Mouse (Mus musculus): ENCODE results near the gene Gatm. TPM values are rescaled to one million over a fixed set of nuclear protein-coding genes. Genes with fewer than 3 reads are reported as not detected.

The Gatm gene
- polyA plus RNA-seq, 1 experiment from 2014 or later: 40.2 TPM

- Histone ChIP-seq H3K27ac (no peak overlapping the region), H3K4me2 (no peak overlapping the region), H3K9ac (no peak overlapping the region), H3K9me3 (no peaks in the 10 kb centered on the region), H3K36me3 (no peaks in the 10 kb centered on the region), H3K27me3 (no peaks in the 10 kb centered on the region), H3K4me1 (no peaks in the 10 kb centered on the region), H3K4me3 (no peak overlapping the region)
- WGBS: 71% methylated on average over 11 of the region's 11 CpGs
- no peak for ATAC-seq (ENCODE audit: insufficient number of reproducible peaks, low FRiP score, low TSS enrichment, low read depth)
These were observed 35.6 kb downstream of the Gatm start for GRCm38 (mm10) chr2:122575470-122575869.

DNA sequence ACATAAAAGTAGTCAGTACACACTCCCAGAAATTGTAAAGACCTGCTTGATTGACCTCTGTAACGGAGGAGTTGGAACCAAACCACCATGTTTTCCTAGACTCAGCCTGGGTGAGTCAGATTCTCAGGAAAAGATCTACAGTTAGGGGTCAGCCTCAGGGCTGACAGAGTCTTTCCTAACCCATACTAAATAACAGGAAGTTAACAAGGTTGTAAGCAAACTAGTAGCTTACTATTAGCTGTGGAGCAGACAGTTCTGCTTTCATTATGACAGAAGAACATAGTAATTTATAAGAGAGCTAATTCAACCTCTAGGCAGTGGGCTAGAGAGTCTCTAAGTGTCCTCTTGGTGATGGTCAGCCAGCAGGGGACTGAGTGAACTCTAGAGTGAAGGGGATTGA is 38.7 kb downstream of the Gatm start:
- no peaks in the 10 kb centered on the region for H3K36me3 ChIP-seq
- no peak overlapping the region for H3K4me2 ChIP-seq
- no peaks in the 10 kb centered on the region for H3K9me3 ChIP-seq
- H3K27me3 ChIP-seq: no peaks in the 10 kb centered on the region
- no peak for ATAC-seq (ENCODE audit: insufficient number of reproducible peaks, low FRiP score, low TSS enrichment, low read depth)
- H3K4me1 ChIP-seq: no peaks in the 10 kb centered on the region
- WGBS: 59% methylated on average over 1 of the region's 1 CpGs
- no peak overlapping the region for H3K9ac ChIP-seq
- H3K4me3 ChIP-seq: no peak overlapping the region
- H3K27ac ChIP-seq: no peak overlapping the region

DNA sequence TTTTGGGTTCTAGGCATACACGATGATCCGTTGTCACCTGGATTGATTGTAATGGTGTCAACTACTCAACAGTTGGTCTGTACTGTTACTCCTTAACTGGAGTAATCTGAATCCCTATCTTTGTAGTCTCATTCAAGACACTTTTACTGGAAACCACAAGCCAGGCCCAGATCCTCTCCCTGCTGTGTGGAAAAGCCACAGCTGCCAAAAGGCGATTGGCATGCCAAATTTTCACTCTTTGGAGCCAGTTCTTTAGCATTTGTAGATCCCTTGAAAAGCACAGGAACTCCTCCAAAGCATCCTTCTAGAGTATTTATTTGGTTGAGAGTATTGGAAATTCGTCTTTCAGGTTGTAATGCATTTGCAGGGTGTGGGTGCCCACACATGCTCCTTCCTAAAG is 39.8 kb downstream of the Gatm start:
- H3K4me2 ChIP-seq: no peak overlapping the region
- H3K27ac ChIP-seq: no peak overlapping the region
- no peaks in the 10 kb centered on the region for H3K9me3 ChIP-seq
- no peaks in the 10 kb centered on the region for H3K36me3 ChIP-seq
- WGBS: 71% methylated on average over 4 of the region's 4 CpGs
- no peak for ATAC-seq (ENCODE audit: insufficient number of reproducible peaks, low FRiP score, low TSS enrichment, low read depth)
- H3K9ac ChIP-seq: no peak overlapping the region
- no peaks in the 10 kb centered on the region for H3K27me3 ChIP-seq
- H3K4me1 ChIP-seq: no peaks in the 10 kb centered on the region
- H3K4me3 ChIP-seq: no peak overlapping the region

DNA sequence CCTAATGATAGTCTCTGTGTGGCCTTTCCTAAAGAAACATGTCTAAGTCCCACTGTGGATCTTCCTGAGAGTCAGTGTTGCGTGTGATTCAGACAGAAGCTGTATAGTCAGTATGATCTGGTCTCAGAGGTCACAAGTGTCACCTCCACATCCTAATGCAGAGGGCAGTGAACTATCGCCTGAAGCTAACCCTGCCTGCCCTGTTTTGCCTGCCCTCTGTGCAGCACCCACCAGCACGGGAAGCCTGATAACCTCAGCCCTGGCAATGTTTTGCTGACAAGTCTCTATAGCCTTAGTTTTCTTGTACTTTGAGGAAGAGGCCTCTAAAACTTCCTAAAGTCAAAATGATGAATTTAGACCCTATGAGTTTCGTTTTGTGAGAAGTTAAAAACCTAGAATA is 40.7 kb downstream of the Gatm start:
- no peak overlapping the region for H3K27ac ChIP-seq
- no peaks in the 10 kb centered on the region for H3K36me3 ChIP-seq
- H3K9ac ChIP-seq: no peak overlapping the region
- no peak overlapping the region for H3K4me3 ChIP-seq
- no peaks in the 10 kb centered on the region for H3K27me3 ChIP-seq
- H3K4me2 ChIP-seq: no peak overlapping the region
- ATAC-seq (ENCODE audit: insufficient number of reproducible peaks, low FRiP score, low TSS enrichment, low read depth): no peak
- H3K4me1 ChIP-seq: no peaks in the 10 kb centered on the region
- no peaks in the 10 kb centered on the region for H3K9me3 ChIP-seq
- WGBS: 66% methylated on average over 4 of the region's 4 CpGs

GRCm38 (mm10) chr2:122569439-122569838 is 41.7 kb downstream of the Gatm start:
- H3K27ac ChIP-seq: no peak overlapping the region
- no peaks in the 10 kb centered on the region for H3K27me3 ChIP-seq
- ATAC-seq (ENCODE audit: insufficient number of reproducible peaks, low FRiP score, low TSS enrichment, low read depth): no peak
- H3K4me1 ChIP-seq: no peaks in the 10 kb centered on the region
- no peak overlapping the region for H3K4me3 ChIP-seq
- H3K4me2 ChIP-seq: no peak overlapping the region
- H3K36me3 ChIP-seq: no peaks in the 10 kb centered on the region
- WGBS: 5% methylated on average over 3 of the region's 3 CpGs
- no peaks in the 10 kb centered on the region for H3K9me3 ChIP-seq
- H3K9ac ChIP-seq: no peak overlapping the region

GRCm38 (mm10) chr2:122562251-122562650 is 48.9 kb downstream of the Gatm start:
- no peaks in the 10 kb centered on the region for H3K27me3 ChIP-seq
- no peaks in the 10 kb centered on the region for H3K4me1 ChIP-seq
- no peak overlapping the region for H3K9ac ChIP-seq
- no peaks in the 10 kb centered on the region for H3K9me3 ChIP-seq
- H3K4me3 ChIP-seq: no peak overlapping the region
- H3K36me3 ChIP-seq: no peaks in the 10 kb centered on the region
- ATAC-seq (ENCODE audit: insufficient number of reproducible peaks, low FRiP score, low TSS enrichment, low read depth): no peak
- 92% methylated on average over 1 of the region's 1 CpGs for WGBS
- no peak overlapping the region for H3K27ac ChIP-seq
- H3K4me2 ChIP-seq: no peak overlapping the region

DNA sequence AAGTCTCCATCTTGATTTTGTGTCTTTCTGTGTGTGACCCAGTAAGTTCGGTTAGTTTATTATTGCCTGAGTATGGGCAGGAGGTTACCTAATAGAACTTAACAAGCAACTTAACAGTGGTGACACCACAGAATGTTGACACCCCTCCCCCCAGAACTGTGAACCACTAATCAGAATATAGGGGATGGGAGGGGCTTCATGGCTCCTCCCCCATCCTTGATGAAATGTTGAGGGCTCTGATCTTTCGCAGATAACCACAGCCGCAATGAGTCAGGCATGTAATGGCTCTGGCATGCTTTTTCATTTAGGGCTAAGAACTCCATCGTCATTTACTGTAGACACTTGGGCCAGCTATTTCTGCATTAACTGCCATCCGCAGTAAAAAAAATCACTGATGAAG is 49.9 kb downstream of the Gatm start:
- ATAC-seq (ENCODE audit: insufficient number of reproducible peaks, low FRiP score, low TSS enrichment, low read depth): no peak
- no peak overlapping the region for H3K4me3 ChIP-seq
- H3K27me3 ChIP-seq: no peaks in the 10 kb centered on the region
- WGBS: 88% methylated on average over 5 of the region's 5 CpGs
- no peak overlapping the region for H3K27ac ChIP-seq
- no peaks in the 10 kb centered on the region for H3K4me1 ChIP-seq
- H3K4me2 ChIP-seq: no peak overlapping the region
- no peak overlapping the region for H3K9ac ChIP-seq
- H3K9me3 ChIP-seq: no peaks in the 10 kb centered on the region
- H3K36me3 ChIP-seq: no peaks in the 10 kb centered on the region

GRCm38 (mm10) chr2:122558317-122558716 is 52.8 kb downstream of the Gatm start:
- ATAC-seq (ENCODE audit: insufficient number of reproducible peaks, low FRiP score, low TSS enrichment, low read depth): no peak
- H3K4me3 ChIP-seq: no peak overlapping the region
- no peak overlapping the region for H3K4me2 ChIP-seq
- H3K4me1 ChIP-seq: no peaks in the 10 kb centered on the region
- no peak overlapping the region for H3K9ac ChIP-seq
- H3K27me3 ChIP-seq: no peaks in the 10 kb centered on the region
- no peaks in the 10 kb centered on the region for H3K36me3 ChIP-seq
- H3K27ac ChIP-seq: no peak overlapping the region
- H3K9me3 ChIP-seq: no peaks in the 10 kb centered on the region
- 29% methylated on average over 2 of the region's 2 CpGs for WGBS

MicroRNAs encoded within 50 kb of the gene (microRNA counts, 519-probe panel; counts per million panel counts)
- microRNA mmu-miR-147: not detected

Small RNA genes within 50 kb of the gene (microRNA-seq; reads per million reads assigned to microRNA genes)
- 5.1 reads per million, percentile 16 among the genes with 10 or more reads in this experiment for gene Mir147

Other genes starting within 250 kb of the Gatm start
- gene Shf, start 242.1 kb downstream of the Gatm start, polyA plus RNA-seq (2015; fragmentation: Nextera tagmentation; extraction: Ambion mirVana): 3.5 and 4.3 TPM in 2 replicates
- gene Slc28a2, start 184.8 kb downstream of the Gatm start, polyA plus RNA-seq (2015; fragmentation: Nextera tagmentation; extraction: Ambion mirVana): 0.73 and 1.5 TPM in 2 replicates
- not detected in 2 replicates for gene Gm14085, start 126.4 kb downstream of the Gatm start, polyA plus RNA-seq (2015; fragmentation: Nextera tagmentation; extraction: Ambion mirVana)
- 0.35 TPM in 1 of 2 replicates, not detected in the other for gene AA467197, start 25.7 kb upstream of the Gatm start, polyA plus RNA-seq (2015; fragmentation: Nextera tagmentation; extraction: Ambion mirVana)
- gene Slc30a4, start 91.4 kb upstream of the Gatm start, polyA plus RNA-seq (2015; fragmentation: Nextera tagmentation; extraction: Ambion mirVana): 9.4 and 12.8 TPM in 2 replicates
- gene Bloc1s6, start 127.2 kb upstream of the Gatm start, polyA plus RNA-seq (2015; fragmentation: Nextera tagmentation; extraction: Ambion mirVana): 47.5 and 48.0 TPM in 2 replicates
- 8.0 and 10.3 TPM in 2 replicates for gene Sqor, start 153.9 kb upstream of the Gatm start, polyA plus RNA-seq (2015; fragmentation: Nextera tagmentation; extraction: Ambion mirVana)

Measured in limb, embryonic 15.5 days (tissue).